Comparison of ENCODE assay signal across 21 mouse cellular contexts in the genomic region with DNA sequence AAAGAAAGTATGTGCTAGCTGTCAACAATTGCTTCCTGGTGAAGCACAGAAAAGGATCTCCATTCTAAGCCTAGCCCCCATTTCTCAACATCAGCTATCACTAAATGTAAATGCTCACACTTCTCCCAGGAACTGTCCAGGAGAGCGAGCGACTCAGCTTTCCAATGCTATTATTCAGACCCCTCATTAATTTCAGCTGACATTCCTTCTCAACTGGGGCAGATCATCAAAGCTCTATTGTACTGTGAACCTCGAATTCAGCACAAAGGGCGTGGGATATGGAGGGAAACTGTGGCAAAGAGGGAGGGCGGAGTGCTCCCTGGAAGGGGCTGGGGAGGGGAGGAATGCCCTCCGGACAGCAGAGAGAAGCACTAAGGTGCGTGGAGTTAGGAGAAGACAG.
A peak's percentile ranks its signal among the peaks of the same experiment; 100 is the strongest.
DNase-seq lines count a peak whose midpoint lies in the region; ATAC-seq and TF ChIP-seq lines count a peak whose summit lies in the region.
"Had no signal": no experiment of that assay in that cellular context is flagged by ENCODE, and none has a peak within 500 bp of the region (broad histone marks: within the 10 kb centered on the region; RNA-seq: fewer than 3 reads in every experiment).

No protein-coding gene starts in this region.

- intact Hi-C loops in gastrocnemius, postnatal 14 days (cut with DNase I; ENCODE audit: low total_unique reads), result no loop called here

- no peaks in the 10 kb centered on the region for H3K36me3 ChIP-seq in hindbrain, embryonic 11.5 days (ENCODE audit: control insufficient read depth, insufficient read depth, low read length)
- no peaks in the 10 kb centered on the region for H3K36me3 ChIP-seq in hindbrain, postnatal 0 days (ENCODE audit: insufficient read depth, low read length)
- no peaks in the 10 kb centered on the region for H3K36me3 ChIP-seq in neural tube, embryonic 11.5 days (ENCODE audit: control insufficient read depth, insufficient read depth, low read length)
- H3K36me3 ChIP-seq in embryonic facial prominence, embryonic 12.5 days, result no peaks in the 10 kb centered on the region
- H3K36me3 ChIP-seq: embryonic facial prominence, embryonic 15.5 days; neural tube, embryonic 12.5 days; stomach, embryonic 15.5 days had no signal

- H3K27ac ChIP-seq in hindbrain, embryonic 11.5 days (ENCODE audit: low read depth, low read length), result peak overlapping the region; percentile 47
- no peak overlapping the region for H3K27ac ChIP-seq in hindbrain, postnatal 0 days
- no peak overlapping the region for H3K27ac ChIP-seq in neural tube, embryonic 11.5 days (ENCODE audit: low read depth, low read length)
- peak overlapping the region; percentile 52; the same call in 1 of the 2 replicates for H3K27ac ChIP-seq in embryonic facial prominence, embryonic 12.5 days
- H3K27ac ChIP-seq: embryonic facial prominence, embryonic 15.5 days; liver, embryonic 14.5 days; neural tube, embryonic 12.5 days; stomach, embryonic 15.5 days had no signal

- H3K4me1 ChIP-seq in hindbrain, embryonic 11.5 days (replicated peaks; ENCODE audit: control insufficient read depth, insufficient read depth, low read length), result peaks cover 2% of the 10 kb centered on the region; the same call in 1 of the 2 replicates
- 0 out of 2 replicates have a peak, but pooled peaks cover 5% of the 10 kb centered on the region for H3K4me1 ChIP-seq in hindbrain, postnatal 0 days (ENCODE audit: insufficient read depth, low read length)
- 0 out of 2 replicates have a peak, but pooled peaks cover 5% of the 10 kb centered on the region for H3K4me1 ChIP-seq in neural tube, embryonic 11.5 days (ENCODE audit: control insufficient read depth, insufficient read depth, low read length)
- peaks cover 16% of the 10 kb centered on the region for H3K4me1 ChIP-seq in embryonic facial prominence, embryonic 12.5 days
- H3K4me1 ChIP-seq: stomach, embryonic 15.5 days had no signal

- WGBS in hindbrain, embryonic 11.5 days, result 19% methylated on average over 7 of the region's 7 CpGs
- 33% methylated on average over 7 of the region's 7 CpGs for WGBS in hindbrain, postnatal 0 days
- WGBS in neural tube, embryonic 11.5 days, result 22% methylated on average over 7 of the region's 7 CpGs
- 43% methylated on average over 7 of the region's 7 CpGs for WGBS in embryonic facial prominence, embryonic 12.5 days

- H3K9ac ChIP-seq in hindbrain, embryonic 11.5 days (ENCODE audit: low read depth, low read length), result no peak overlapping the region
- H3K9ac ChIP-seq in hindbrain, postnatal 0 days (replicated peaks; ENCODE audit: low read length), result no peak overlapping the region
- no peak overlapping the region for H3K9ac ChIP-seq in neural tube, embryonic 11.5 days (ENCODE audit: low read length)
- H3K9ac ChIP-seq in embryonic facial prominence, embryonic 12.5 days, result no peak overlapping the region
- H3K9ac ChIP-seq: embryonic facial prominence, embryonic 15.5 days; liver, embryonic 14.5 days; neural tube, embryonic 12.5 days; stomach, embryonic 15.5 days had no signal

- TF ChIP-seq CTCF in hindbrain, postnatal 0 days (IDR thresholded peaks at IDR 0.05; ENCODE audit: low read depth), result no peak

- no peak overlapping the region for H3K4me2 ChIP-seq in hindbrain, embryonic 11.5 days (replicated peaks; ENCODE audit: low read depth, low read length)
- H3K4me2 ChIP-seq in hindbrain, postnatal 0 days (ENCODE audit: low read depth, low read length), result no peak overlapping the region
- no peak overlapping the region for H3K4me2 ChIP-seq in neural tube, embryonic 11.5 days (ENCODE audit: low read depth)
- no peak overlapping the region for H3K4me2 ChIP-seq in embryonic facial prominence, embryonic 12.5 days (replicated peaks)
- H3K4me2 ChIP-seq: embryonic facial prominence, embryonic 15.5 days; heart, embryonic 11.5 days; neural tube, embryonic 12.5 days; stomach, embryonic 15.5 days had no signal

- H3K27me3 ChIP-seq in hindbrain, embryonic 11.5 days (ENCODE audit: control insufficient read depth, insufficient read depth, low read length), result no peaks in the 10 kb centered on the region
- no peaks in the 10 kb centered on the region for H3K27me3 ChIP-seq in hindbrain, postnatal 0 days (ENCODE audit: insufficient read depth, low read length)
- no peaks in the 10 kb centered on the region for H3K27me3 ChIP-seq in neural tube, embryonic 11.5 days (ENCODE audit: control insufficient read depth, insufficient read depth, low read length)
- H3K27me3 ChIP-seq in embryonic facial prominence, embryonic 12.5 days, result no peaks in the 10 kb centered on the region
- H3K27me3 ChIP-seq: embryonic facial prominence, embryonic 15.5 days; neural tube, embryonic 12.5 days; stomach, embryonic 15.5 days had no signal

- no peak overlapping the region for H3K4me3 ChIP-seq in hindbrain, embryonic 11.5 days (ENCODE audit: low read depth, low read length)
- no peak overlapping the region for H3K4me3 ChIP-seq in hindbrain, postnatal 0 days (ENCODE audit: low read length)
- no peak overlapping the region for H3K4me3 ChIP-seq in neural tube, embryonic 11.5 days (ENCODE audit: low read depth, low read length)
- no peak overlapping the region for H3K4me3 ChIP-seq in embryonic facial prominence, embryonic 12.5 days
- H3K4me3 ChIP-seq: embryonic facial prominence, embryonic 15.5 days; neural tube, embryonic 12.5 days; stomach, embryonic 15.5 days had no signal

- no peaks in the 10 kb centered on the region for H3K9me3 ChIP-seq in hindbrain, embryonic 11.5 days (ENCODE audit: control insufficient read depth, low read length)
- no peaks in the 10 kb centered on the region for H3K9me3 ChIP-seq in hindbrain, postnatal 0 days (ENCODE audit: low read length)
- no peaks in the 10 kb centered on the region for H3K9me3 ChIP-seq in neural tube, embryonic 11.5 days (ENCODE audit: control insufficient read depth, low read length)
- no peaks in the 10 kb centered on the region for H3K9me3 ChIP-seq in embryonic facial prominence, embryonic 12.5 days
- H3K9me3 ChIP-seq: embryonic facial prominence, embryonic 15.5 days; neural tube, embryonic 12.5 days; stomach, embryonic 15.5 days had no signal

- no peak for DNase-seq in hindbrain, embryonic 11.5 days (ENCODE audit: low spot score)
- DNase-seq in hindbrain, postnatal 0 days (ENCODE audit: low spot score), result no peak
- peak; percentile 58 for DNase-seq in neural tube, embryonic 11.5 days (ENCODE audit: low spot score)
- no peak for DNase-seq in neural tube, embryonic 10.5 days (ENCODE audit: extremely low spot score, low spot score)
- peak; percentile 91 for DNase-seq in retina, postnatal 1 day
- no peak for DNase-seq in gastrocnemius, postnatal 14 days
- DNase-seq: adrenal gland, postnatal 36 days; cerebellum, postnatal 25 days; gastrocnemius, postnatal 10 days; heart, postnatal 4 days; kidney, adult 18-20 months; lung, postnatal 14 days; midbrain, embryonic 14.5 days; thymus, postnatal 25 days had no signal

- peak; percentile 61 for ATAC-seq in hindbrain, embryonic 11.5 days (ENCODE audit: low FRiP score)
- no peak for ATAC-seq in hindbrain, postnatal 0 days
- no peak for ATAC-seq in neural tube, embryonic 11.5 days (ENCODE audit: insufficient read depth, low FRiP score, low TSS enrichment)
- no peak for ATAC-seq in embryonic facial prominence, embryonic 12.5 days (ENCODE audit: insufficient number of reproducible peaks, insufficient read depth, low FRiP score, low TSS enrichment)
- ATAC-seq: CD4-positive, CD25-positive, alpha-beta regulatory T cell, adult 4 months had no signal

Comparison
In these comparisons a context has a peak if more than half of its experiments do, and no peak if none do; other contexts are left out.
1. DNase-seq: peak in neural tube, embryonic 11.5 days (single experiment) and retina, postnatal 1 day (single experiment); none in hindbrain, embryonic 11.5 days (single experiment), hindbrain, postnatal 0 days (single experiment), neural tube, embryonic 10.5 days (single experiment) and gastrocnemius, postnatal 14 days (single experiment).
2. H3K27ac ChIP-seq: peak in hindbrain, embryonic 11.5 days (single experiment) and embryonic facial prominence, embryonic 12.5 days (single experiment); none in hindbrain, postnatal 0 days (single experiment) and neural tube, embryonic 11.5 days (single experiment).